Mouse (Mus musculus) ES-Bruce4 (cell line): ENCODE results near the gene Kcnip1. TPM values are rescaled to one million over a fixed set of nuclear protein-coding genes. Genes with fewer than 3 reads are reported as not detected.

Experiments used
- H3K27ac ChIP-seq: 2 replicates; pipeline ENCODE4 v1.5.1; 2012; ENCODE audit warnings: low read length, inconsistent platforms; ENCODE audit not compliant: insufficient read depth
- H3K27me3 ChIP-seq: 2 replicates; pipeline ENCODE4 v1.6.1; 2012; ENCODE audit warnings: mild to moderate bottlenecking, low read length, inconsistent platforms; ENCODE audit not compliant: control insufficient read depth, poor library complexity, insufficient read depth, severe bottlenecking
- H3K36me3 ChIP-seq: 2 replicates; pipeline ENCODE4 v1.6.1; 2012; ENCODE audit warnings: inconsistent platforms, mild to moderate bottlenecking, low read length, moderate library complexity; ENCODE audit not compliant: control insufficient read depth, poor library complexity, insufficient read depth, severe bottlenecking
- H3K4me1 ChIP-seq: one replicate; pipeline ENCODE4 v1.8.1; 2011; ENCODE audit warnings: low read length; ENCODE audit not compliant: control insufficient read depth, insufficient read depth
- H3K4me3 ChIP-seq: 2 replicates; pipeline ENCODE4 v1.5.1; 2011; ENCODE audit warnings: low read depth, mild to moderate bottlenecking, low read length
- H3K9ac ChIP-seq: 2 replicates; pipeline ENCODE4 v1.6.1; 2012; ENCODE audit warnings: low read depth, mild to moderate bottlenecking, inconsistent platforms; ENCODE audit not compliant: poor library complexity, severe bottlenecking
- H3K9me3 ChIP-seq: replicated peaks from 2 replicates; pipeline ENCODE4 v1.6.1; 2012; ENCODE audit warnings: mild to moderate bottlenecking, low read length, inconsistent platforms; ENCODE audit not compliant: control insufficient read depth, poor library complexity, insufficient read depth, severe bottlenecking
- CTCF ChIP-seq: IDR thresholded peaks from one replicate; pipeline ENCODE4 v1.8.1; 2011; ENCODE audit warnings: low read depth, low read length
- EP300 ChIP-seq: IDR thresholded peaks from 2 replicates; pipeline ENCODE4 v1.6.1; 2011; ENCODE audit warnings: low read depth, low read length; ENCODE audit not compliant: insufficient read depth
- POLR2A ChIP-seq: IDR thresholded peaks from one replicate; pipeline ENCODE4 v1.8.1; 2011; ENCODE audit warnings: low read length; ENCODE audit not compliant: insufficient read depth
- polyA plus RNA-seq: library from polyadenylated mRNA; stranded (reverse); fragments of >200 nt; gene quantifications from 2 replicates; pipeline ENCODE4 v1.2.4, GENCODE M21; 2011; ENCODE audit warnings: low read depth; ENCODE audit not compliant: missing spikeins, insufficient read depth, insufficient read length

The Kcnip1 gene
- polyA plus RNA-seq, 1 experiment: not detected

DNA sequence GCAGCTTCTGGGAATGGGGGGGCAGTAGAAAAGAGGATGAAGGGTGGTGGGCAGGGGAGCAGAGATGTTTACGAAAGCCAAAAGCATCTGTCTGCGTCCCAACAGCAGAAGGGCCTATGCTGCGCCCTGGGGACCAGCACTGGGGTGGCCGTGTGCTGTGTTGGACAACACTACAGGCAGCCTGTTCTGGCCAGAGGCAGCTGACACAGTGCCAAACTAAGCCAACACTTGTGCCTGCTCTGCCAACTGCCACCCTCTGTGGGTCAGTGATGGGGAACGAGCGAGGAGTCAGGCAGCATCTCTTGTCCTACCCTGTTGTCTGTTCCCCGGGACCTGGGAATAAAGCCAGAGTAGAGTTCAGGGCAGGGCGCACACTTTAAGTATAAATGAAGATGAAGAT lies 260.6 kb downstream of the Kcnip1 start:
- Histone ChIP-seq H3K9ac (no peak overlapping the region), H3K27ac (no peak overlapping the region), H3K9me3 (no peaks in the 10 kb centered on the region), H3K4me3 (no peak overlapping the region), H3K27me3 (no peaks in the 10 kb centered on the region), H3K36me3 (no peaks in the 10 kb centered on the region), H3K4me1 (no peaks in the 10 kb centered on the region)
- TF ChIP-seq POLR2A (no peak), CTCF (no peak), EP300 (no peak)

DNA sequence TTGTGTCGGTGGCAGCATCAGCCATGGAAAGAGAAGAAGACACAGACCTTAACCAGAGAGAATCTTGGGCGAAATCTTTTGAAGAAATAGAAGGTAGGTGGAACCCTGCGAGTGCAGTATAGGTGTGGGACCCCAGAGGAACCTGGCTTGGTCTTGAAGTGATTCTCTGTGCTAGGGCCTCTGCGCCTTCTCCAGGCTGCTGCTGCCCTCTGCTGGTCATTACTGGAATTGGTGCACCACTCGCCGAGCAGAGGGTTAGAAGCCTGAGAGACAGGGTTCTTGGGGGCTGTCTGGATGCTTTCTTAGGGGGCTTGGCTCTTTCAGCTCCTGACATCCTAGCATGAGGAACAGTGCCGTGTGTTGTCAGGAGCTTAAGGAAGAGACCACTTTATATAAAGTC lies 271.7 kb downstream of the Kcnip1 start:
- peak; percentile 91 for TF ChIP-seq CTCF
- TF ChIP-seq EP300: no peak
- no peak for TF ChIP-seq POLR2A
- Histone ChIP-seq H3K4me3 (no peak overlapping the region), H3K27me3 (no peaks in the 10 kb centered on the region), H3K4me1 (no peaks in the 10 kb centered on the region), H3K36me3 (no peaks in the 10 kb centered on the region), H3K9ac (no peak overlapping the region), H3K9me3 (no peaks in the 10 kb centered on the region), H3K27ac (no peak overlapping the region)

DNA sequence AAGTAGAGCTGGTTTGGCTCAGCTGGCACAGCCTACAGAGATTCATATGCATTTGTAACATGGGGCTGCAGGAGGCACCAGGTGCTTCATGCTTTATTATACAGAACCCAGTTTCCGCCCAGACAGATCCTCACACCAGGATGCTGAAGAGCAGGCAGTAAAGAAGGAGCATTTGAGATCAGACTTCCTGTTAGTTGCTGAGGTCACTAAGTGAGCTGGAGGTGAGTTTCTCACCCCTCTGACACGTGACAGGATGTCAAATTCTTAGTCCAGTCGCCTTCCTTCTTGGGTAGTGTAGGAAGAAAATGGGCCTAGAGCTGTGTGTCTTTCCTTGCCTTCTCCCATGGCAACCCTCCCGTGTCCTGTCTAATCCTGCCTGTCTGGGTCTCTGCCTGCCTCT lies 286.2 kb downstream of the Kcnip1 start:
- no peak overlapping the region for H3K4me3 ChIP-seq
- H3K27me3 ChIP-seq: no peaks in the 10 kb centered on the region
- H3K36me3 ChIP-seq: no peaks in the 10 kb centered on the region
- no peak overlapping the region for H3K9ac ChIP-seq
- no peak overlapping the region for H3K27ac ChIP-seq
- H3K4me1 ChIP-seq: no peaks in the 10 kb centered on the region
- TF ChIP-seq CTCF: no peak
- TF ChIP-seq EP300: no peak
- TF ChIP-seq POLR2A: no peak
- no peaks in the 10 kb centered on the region for H3K9me3 ChIP-seq

DNA sequence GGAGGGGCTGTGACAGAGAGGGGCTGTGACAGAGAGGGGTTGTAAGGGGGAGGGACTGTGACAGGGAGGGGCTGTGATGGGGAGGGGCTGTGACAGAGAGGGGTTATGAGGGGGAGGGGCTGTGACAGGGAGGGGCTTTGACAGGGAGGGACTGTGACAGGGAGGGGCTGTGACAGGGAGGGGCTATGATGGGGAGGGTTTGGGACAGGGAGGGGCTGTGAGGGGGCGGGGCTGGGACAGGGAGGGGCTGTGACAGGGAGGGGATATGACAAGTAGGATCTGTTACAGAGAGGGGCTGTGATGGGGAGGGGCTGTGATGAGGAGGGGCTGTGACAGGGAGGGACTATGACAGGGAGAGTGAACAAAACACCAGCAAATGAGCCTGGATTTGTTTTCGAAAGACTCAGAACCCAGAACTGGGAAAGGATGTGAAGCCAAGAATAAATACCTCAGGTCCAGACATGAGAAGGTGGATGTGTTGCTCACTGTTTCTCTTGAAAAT lies 290.9 kb downstream of the Kcnip1 start:
- Histone ChIP-seq H3K27ac (no peak overlapping the region), H3K9ac (no peak overlapping the region), H3K36me3 (no peaks in the 10 kb centered on the region), H3K4me1 (no peaks in the 10 kb centered on the region), H3K27me3 (no peaks in the 10 kb centered on the region), H3K9me3 (no peaks in the 10 kb centered on the region), H3K4me3 (no peak overlapping the region)
- no peak for TF ChIP-seq POLR2A
- TF ChIP-seq EP300: no peak
- no peak for TF ChIP-seq CTCF

DNA sequence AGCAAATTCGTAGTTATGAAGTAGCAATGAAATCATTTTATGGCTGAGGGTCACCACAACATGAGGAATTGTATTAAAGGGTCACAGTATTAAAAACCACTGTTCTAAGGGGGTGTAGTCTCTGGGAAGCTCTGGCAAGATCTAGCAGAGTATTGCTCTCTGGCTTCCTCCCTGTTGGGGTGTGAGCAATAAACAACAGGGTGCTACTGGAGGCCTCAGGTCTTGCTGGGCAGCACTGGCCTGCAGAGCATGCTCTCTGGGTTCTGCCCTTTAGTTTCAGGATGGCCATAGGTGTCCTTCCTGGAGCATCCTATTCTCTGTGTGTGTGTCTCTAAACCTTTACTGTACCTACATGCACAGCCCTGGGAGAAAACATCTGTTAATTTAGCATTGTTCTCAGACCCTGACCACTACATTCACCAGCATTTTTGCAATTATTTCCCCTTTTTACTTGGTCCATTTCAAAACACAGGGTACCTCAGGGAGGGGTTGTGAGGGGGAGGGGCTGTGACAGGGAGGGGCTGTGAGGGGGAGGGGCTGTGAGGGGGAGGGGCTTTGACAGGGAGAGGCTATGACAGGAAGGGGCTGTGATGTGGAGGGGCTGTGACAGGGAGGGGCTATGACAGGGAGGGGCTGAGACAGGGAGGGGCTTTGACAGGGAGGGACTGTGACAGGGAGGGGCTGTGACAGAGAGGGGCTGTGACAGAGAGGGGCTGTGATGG lies 291.6 kb downstream of the Kcnip1 start:
- Histone ChIP-seq H3K4me3 (no peak overlapping the region), H3K27me3 (no peaks in the 10 kb centered on the region), H3K4me1 (no peaks in the 10 kb centered on the region), H3K9ac (no peak overlapping the region), H3K36me3 (no peaks in the 10 kb centered on the region), H3K27ac (no peak overlapping the region), H3K9me3 (no peaks in the 10 kb centered on the region)
- no peak for TF ChIP-seq POLR2A
- TF ChIP-seq EP300: no peak
- no peak for TF ChIP-seq CTCF

DNA sequence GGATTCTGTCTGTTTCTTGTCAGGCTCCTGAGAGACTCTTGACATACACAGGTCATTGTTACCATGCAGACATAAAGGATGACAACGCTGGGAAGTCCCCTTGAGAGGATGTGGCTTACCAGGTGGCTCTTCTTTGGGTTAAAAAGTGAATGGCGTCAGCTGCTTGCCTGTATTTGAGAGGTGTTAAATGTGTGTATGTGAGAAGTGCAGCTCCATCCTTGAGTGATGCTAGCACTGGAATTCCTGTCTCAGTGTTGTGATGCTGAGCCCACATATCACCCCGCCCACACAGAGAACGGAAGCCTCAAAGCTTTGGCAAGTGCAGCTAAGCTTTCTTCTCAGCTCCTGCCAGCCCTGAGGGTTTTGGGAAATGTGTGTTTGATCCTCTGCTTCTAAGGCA lies 292.2 kb downstream of the Kcnip1 start:
- no peaks in the 10 kb centered on the region for H3K36me3 ChIP-seq

More for the DNA sequence above, 292.2 kb downstream of the Kcnip1 start:
- no peaks in the 10 kb centered on the region for H3K4me1 ChIP-seq
- no peak overlapping the region for H3K4me3 ChIP-seq
- no peak overlapping the region for H3K27ac ChIP-seq
- H3K27me3 ChIP-seq: no peaks in the 10 kb centered on the region
- TF ChIP-seq EP300 (no peak), POLR2A (no peak)
- H3K9me3 ChIP-seq: no peaks in the 10 kb centered on the region
- no peak overlapping the region for H3K9ac ChIP-seq
